Mouse (Mus musculus) olfactory bulb, adult 2 months (tissue): ENCODE measurements around the gene Ilk. TPM values are rescaled to one million over a fixed set of nuclear protein-coding genes. Genes with fewer than 3 reads are reported as not detected.

Source experiments
- H3K27ac ChIP-seq: fragments of 200-500 bp; 2 replicates; pipeline ENCODE4 v1.5.1; 2012; ENCODE audit warnings: low read depth, low read length; ENCODE audit not compliant: insufficient read depth
- H3K4me1 ChIP-seq: fragments of 200-500 bp; 2 replicates; pipeline ENCODE4 v1.6.1; 2012; ENCODE audit warnings: low read length; ENCODE audit not compliant: control insufficient read depth, insufficient read depth
- H3K4me3 ChIP-seq: fragments of 200-500 bp; 2 replicates; pipeline ENCODE4 v1.5.1; 2012; ENCODE audit warnings: mild to moderate bottlenecking, low read depth, low read length, moderate library complexity; ENCODE audit not compliant: insufficient read depth
- CTCF ChIP-seq: fragments of 200-500 bp; IDR thresholded peaks from 2 replicates; pipeline ENCODE4 v1.5.1; 2012; ENCODE audit warnings: low read depth, mild to moderate bottlenecking, low read length, moderate library complexity; ENCODE audit not compliant: insufficient read depth
- POLR2A ChIP-seq: fragments of 200-500 bp; IDR thresholded peaks from 2 replicates; pipeline ENCODE4 v1.6.1; 2012; ENCODE audit warnings: mild to moderate bottlenecking, low read depth, low read length, moderate library complexity; ENCODE audit not compliant: insufficient read depth
- WGBS: fragments of 180-500 bp; shearing (Covaris S2); methylation state at CpG from one replicate; pipeline ENCODE4 v1.1.7; 2018; 5-methylcytosine and 5-hydroxymethylcytosine counted together
- polyA plus RNA-seq: library from polyadenylated mRNA; stranded (reverse); fragments of >200 nt; gene quantifications from 2 replicates; pipeline ENCODE4 v1.2.4, GENCODE M21; 2012; ENCODE audit warnings: low replicate concordance; ENCODE audit not compliant: missing spikeins, insufficient read depth, insufficient read length

Gene Ilk
- polyA plus RNA-seq, 1 experiment, result not detected

DNA sequence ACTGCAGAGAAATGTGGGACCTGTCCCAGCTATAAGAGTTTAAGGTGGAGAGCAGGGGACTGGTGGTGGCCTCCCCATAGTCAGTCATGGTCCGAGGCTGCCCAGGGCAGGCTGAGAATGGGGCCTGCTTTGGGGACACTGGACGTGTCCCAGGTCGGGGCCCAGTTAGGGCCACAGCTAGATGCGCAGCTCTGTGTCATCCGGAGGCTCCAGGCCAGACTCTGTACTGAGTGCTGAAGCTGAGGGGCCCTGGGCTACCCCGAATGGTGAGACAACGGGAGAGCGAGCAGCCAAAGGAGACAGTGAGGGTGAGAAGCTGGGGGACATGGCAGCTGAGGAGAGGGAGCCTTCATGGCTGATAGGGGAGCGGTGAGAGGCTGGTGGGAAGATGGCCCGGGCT lies 16.9 kb downstream of the Ilk start:
- Histone ChIP-seq H3K4me1 (peaks cover 10% of the 10 kb centered on the region), H3K4me3 (no peak overlapping the region), H3K27ac (no peak overlapping the region)
- 92% methylated on average over 10 of the region's 10 CpGs for WGBS
- no peak for TF ChIP-seq POLR2A
- TF ChIP-seq CTCF, result no peak

DNA sequence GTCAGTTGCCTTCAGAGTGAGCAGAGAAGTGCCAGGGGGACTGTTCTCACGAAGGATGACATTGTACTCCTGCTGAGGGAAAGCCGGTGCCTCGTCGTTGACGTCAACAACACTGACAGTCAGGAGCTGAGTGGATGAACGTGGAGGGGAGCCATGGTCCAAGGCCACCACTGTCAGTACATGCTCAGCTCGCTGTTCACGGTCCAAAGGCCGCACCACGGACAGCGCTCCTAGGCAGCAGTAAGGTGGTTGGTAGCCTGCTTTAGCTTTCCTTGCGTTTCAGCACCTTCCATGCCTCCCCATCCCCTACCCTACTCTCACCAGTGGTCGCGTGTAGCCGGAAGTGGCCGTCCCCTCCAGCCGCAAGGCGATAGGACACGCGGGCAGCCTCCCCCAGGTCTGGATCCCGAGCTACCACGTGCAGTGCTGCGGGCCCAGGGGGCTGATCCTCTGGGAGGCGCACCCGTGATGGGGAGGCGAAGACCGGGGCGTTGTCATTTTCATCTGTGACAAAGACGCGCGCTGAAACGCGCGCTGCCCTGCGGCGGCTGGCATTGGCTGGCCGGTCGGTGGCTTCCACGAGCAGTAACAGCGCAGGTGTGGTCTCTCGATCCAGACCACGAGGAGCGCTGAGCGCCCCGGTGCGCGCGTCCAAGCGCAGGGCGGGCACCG lies 25.6 kb downstream of the Ilk start:
- WGBS, result 62% methylated on average over 51 of the region's 51 CpGs
- H3K4me3 ChIP-seq, result no peak overlapping the region
- no peak overlapping the region for H3K27ac ChIP-seq
- H3K4me1 ChIP-seq, result no peaks in the 10 kb centered on the region
- TF ChIP-seq CTCF (no peak), POLR2A (no peak)

DNA sequence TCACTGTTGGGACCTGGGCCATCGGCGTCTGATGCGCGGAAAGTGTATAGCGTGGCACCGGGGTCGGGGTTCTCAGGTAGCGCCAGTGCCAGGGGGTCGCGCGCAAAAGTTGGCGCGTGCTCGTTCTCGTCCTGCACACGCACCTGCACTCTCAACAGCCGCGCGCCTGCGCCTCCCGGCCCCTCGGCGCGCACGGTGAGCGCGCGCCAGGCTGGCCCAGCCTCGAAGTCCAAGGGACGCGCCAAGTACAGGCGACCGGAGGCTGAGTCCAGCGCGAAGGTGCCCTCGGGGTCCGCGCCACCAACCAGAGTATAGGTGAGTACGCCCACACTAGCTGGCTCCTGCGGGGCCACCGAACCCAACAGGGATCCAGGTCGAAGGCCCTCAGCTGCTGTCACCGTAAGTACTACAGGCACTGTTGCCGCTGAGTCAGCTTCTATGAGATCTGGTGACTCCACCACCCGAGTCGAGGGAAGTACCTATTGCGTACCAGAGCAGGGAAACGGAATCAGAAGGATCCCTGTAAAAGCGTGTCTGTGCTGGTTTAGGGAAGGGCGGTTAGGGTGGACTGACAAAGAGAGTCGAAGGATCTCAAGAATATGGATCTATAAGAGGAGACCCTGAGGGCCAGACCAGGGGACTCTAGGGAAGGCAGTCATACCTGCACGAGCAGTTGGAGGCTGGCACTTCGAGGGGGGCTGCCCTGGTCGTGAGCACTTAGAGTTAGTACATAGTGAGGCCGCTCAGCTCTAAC lies 26.3 kb downstream of the Ilk start:
- Histone ChIP-seq H3K27ac (no peak overlapping the region), H3K4me1 (peaks cover 1% of the 10 kb centered on the region; the same call in 1 of the 2 replicates), H3K4me3 (no peak overlapping the region)
- WGBS, result 61% methylated on average over 55 of the region's 55 CpGs
- TF ChIP-seq CTCF, result no peak
- TF ChIP-seq POLR2A, result no peak

DNA sequence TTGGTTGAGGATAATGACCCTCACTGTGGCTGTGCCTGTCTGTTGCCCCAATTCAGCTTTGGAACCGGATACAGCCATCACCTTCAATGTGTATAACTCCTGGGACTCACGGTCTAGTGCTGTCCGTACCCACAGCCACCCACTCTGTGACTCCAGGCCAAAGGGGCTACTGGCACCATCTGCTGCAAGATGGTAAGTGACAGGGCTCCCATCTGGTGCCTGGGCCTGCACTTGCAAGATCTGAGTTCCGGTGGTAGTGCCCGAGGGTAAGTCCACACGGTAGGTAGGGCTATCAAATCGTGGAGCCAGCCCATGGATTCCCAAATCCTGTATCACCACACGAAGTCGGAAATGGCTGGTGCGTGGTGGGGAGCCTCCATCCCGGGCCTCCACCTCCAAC lies 27.9 kb downstream of the Ilk start:
- 95% methylated on average over 11 of the region's 11 CpGs for WGBS
- H3K4me1 ChIP-seq, result peaks cover 6% of the 10 kb centered on the region; the same call in 1 of the 2 replicates
- no peak overlapping the region for H3K4me3 ChIP-seq
- H3K27ac ChIP-seq, result no peak overlapping the region
- TF ChIP-seq CTCF (no peak), POLR2A (no peak)

DNA sequence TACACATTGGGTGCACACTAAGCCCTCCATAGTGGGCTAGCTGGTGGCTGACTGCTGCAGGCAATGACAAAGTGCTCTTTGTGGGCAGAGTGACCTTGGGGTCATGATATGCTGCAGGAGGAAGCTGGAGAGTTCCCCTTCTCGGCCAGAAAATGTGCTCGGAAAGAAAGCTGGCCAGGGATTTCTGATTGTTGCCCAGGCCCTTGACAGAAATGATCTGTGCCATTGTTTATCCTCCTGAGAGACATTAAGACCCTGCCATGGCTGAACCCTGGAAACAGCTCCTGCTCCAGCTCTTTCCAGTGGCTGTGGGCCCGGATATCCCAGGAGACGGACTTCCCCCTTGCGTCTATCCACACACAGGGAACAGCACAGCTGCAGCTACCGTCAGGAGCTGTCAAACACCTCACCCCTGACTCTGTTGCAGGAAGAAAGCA lies 31.4 kb downstream of the Ilk start:
- no peak overlapping the region for H3K4me3 ChIP-seq
- peaks cover 8% of the 10 kb centered on the region; the same call in 1 of the 2 replicates for H3K4me1 ChIP-seq
- TF ChIP-seq CTCF, result no peak
- no peak for TF ChIP-seq POLR2A
- 30% methylated on average over 6 of the region's 6 CpGs for WGBS
- H3K27ac ChIP-seq, result 0 out of 2 replicates have a peak overlapping the region, but pooled peaks have one; percentile 6

DNA sequence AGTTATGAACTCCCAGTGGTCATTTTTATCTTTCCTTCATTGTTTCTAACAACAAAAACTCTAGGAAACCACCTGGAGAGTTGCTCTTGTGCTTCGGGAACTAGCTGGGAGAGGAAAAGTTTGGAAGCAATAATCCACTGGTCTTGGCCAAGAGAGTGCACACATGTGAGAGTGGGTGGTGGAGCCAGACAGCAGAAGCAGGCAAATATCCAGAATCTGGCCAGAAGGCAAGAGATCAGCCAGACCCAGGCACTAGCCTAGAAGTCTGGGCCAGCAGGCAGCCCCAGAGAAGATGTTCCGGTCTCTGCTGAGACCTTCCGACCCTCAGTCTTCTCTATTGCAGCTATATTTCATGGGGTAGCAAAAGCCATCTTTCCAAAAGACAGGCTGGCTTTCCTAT lies 33.6 kb downstream of the Ilk start:
- Histone ChIP-seq H3K27ac (no peak overlapping the region), H3K4me3 (no peak overlapping the region), H3K4me1 (peaks cover 18% of the 10 kb centered on the region)
- TF ChIP-seq POLR2A (no peak), CTCF (no peak)
- WGBS, result 67% methylated on average over 3 of the region's 3 CpGs

DNA sequence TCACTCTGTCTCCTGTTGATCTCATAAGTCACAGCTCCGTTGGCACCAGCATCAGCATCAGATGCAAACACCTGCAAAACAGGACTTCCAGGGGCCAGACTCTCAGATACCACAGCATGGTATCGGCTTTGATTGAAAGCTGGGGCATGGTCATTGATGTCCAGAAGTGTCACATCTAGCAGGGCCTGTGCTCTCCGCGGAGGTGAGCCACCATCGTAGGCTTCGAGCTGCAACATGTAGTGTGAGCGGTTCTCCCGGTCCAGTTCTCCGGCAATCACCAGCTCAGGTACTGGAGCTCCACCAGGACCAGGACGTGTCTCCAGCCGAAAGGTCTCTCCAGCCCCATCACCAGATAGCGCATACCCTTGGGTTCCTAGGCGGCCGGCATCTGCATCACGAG lies 35.9 kb downstream of the Ilk start:
- Histone ChIP-seq H3K4me3 (no peak overlapping the region), H3K4me1 (peaks cover 18% of the 10 kb centered on the region), H3K27ac (no peak overlapping the region)
- 97% methylated on average over 15 of the region's 15 CpGs for WGBS
- no peak for TF ChIP-seq CTCF

DNA sequence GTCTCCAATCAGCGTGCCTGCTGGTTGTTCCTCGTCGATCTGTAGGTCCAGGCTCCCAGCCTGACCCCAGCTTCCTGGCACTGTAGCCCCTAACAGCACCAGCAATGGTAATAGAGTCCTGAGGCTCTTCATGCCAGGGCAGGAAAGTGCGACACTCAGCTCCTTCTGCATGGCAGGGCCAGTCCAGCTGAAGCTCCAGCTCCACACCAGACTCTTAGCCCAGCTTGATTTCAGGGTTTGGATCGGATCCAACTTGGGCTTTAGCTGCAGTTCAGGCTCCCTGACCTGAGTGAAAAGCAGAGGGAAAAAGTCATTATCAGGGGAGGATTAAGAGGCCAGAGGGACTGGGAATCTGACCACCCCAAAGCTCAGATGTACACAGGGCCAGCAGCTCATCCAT lies 36.6 kb downstream of the Ilk start:
- no peak overlapping the region for H3K27ac ChIP-seq
- H3K4me1 ChIP-seq, result peaks cover 18% of the 10 kb centered on the region
- TF ChIP-seq CTCF (no peak), POLR2A (no peak)
- no peak overlapping the region for H3K4me3 ChIP-seq
- WGBS, result 71% methylated on average over 5 of the region's 5 CpGs

DNA sequence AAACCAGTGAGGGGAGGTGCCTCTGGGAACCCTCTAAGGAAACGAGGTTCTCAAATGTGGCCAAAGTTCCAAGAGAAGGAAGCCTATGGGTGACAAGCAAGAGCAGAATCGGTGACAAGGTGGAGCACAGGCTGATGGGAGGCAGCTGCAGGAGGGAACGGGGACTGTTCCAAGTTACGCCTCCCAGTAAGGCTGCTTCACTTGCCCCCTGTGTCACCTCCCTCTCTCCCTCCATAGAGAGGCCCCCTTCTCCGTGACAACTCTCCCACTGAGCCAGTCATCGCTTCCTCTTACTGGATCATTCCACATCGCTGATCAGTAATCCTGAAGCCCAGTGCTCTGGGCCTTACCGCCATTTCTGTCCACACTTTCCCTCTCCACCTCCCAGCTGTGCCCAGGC lies 38.3 kb downstream of the Ilk start:
- no peak overlapping the region for H3K27ac ChIP-seq
- TF ChIP-seq CTCF (no peak), POLR2A (no peak)
- WGBS, result 38% methylated on average over 8 of the region's 8 CpGs
- peaks cover 30% of the 10 kb centered on the region for H3K4me1 ChIP-seq
- H3K4me3 ChIP-seq, result no peak overlapping the region

DNA sequence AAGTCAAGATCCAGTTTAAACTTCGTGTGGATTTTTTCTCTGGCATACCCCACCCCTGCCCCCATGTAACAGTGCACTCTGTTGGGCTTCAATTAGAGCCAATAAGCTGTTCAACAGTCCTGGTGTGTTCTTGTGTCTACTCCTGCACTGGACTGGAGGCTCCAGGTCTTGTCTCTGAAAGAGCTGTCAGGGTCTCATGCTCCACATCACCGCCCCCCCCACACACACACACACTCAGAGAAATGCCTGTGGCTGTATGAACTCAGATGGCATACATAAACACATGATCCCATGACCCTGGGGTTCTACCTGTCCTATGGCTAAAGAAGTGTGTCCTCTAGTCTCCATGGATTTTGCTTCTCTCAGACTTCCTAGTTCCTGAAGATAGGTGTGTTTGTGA lies 39.6 kb downstream of the Ilk start:
- Histone ChIP-seq H3K4me1 (peaks cover 30% of the 10 kb centered on the region), H3K4me3 (no peak overlapping the region), H3K27ac (no peak overlapping the region)
- 62% methylated on average over 2 of the region's 2 CpGs for WGBS
- TF ChIP-seq CTCF, result no peak
- no peak for TF ChIP-seq POLR2A
